32 mouse cellular contexts compared by ENCODE assay signal in genomic region chr1:87198119-87199065, GRCm38 (mm10). TPM values are rescaled to one million over a fixed set of nuclear protein-coding genes. Genes with fewer than 3 reads are reported as not detected.
A peak's percentile ranks its signal among the peaks of the same experiment; 100 is the strongest.
DNase-seq lines count a peak whose midpoint lies in the region; ATAC-seq lines count a peak whose summit lies in the region.
"Had no signal": no experiment of that assay in that cellular context is flagged by ENCODE, and none has a peak within 500 bp of the region (broad histone marks: within the 10 kb centered on the region; RNA-seq: fewer than 3 reads in every experiment).

No protein-coding gene starts in this region.

- intact Hi-C loops in heart, postnatal 36 days (cut with DNase I): no loop called here

- no peaks in the 10 kb centered on the region for H3K4me1 ChIP-seq in heart, embryonic 11.5 days (ENCODE audit: control insufficient read depth, insufficient read depth, low read length)
- peaks cover 10% of the 10 kb centered on the region for H3K4me1 ChIP-seq in kidney, embryonic 15.5 days
- no peaks in the 10 kb centered on the region for H3K4me1 ChIP-seq in intestine, embryonic 15.5 days (replicated peaks)
- no peaks in the 10 kb centered on the region for H3K4me1 ChIP-seq in liver, embryonic 12.5 days
- H3K4me1 ChIP-seq: embryonic facial prominence, embryonic 15.5 days; forebrain, embryonic 15.5 days; limb, embryonic 15.5 days; lung, embryonic 15.5 days; midbrain, embryonic 15.5 days; stomach, embryonic 15.5 days had no signal

- H3K4me2 ChIP-seq in heart, embryonic 11.5 days: no peak overlapping the region
- no peak overlapping the region for H3K4me2 ChIP-seq in kidney, embryonic 15.5 days
- H3K4me2 ChIP-seq in intestine, embryonic 15.5 days (replicated peaks): no peak overlapping the region
- H3K4me2 ChIP-seq in liver, embryonic 12.5 days: no peak overlapping the region
- H3K4me2 ChIP-seq: embryonic facial prominence, embryonic 15.5 days; forebrain, embryonic 15.5 days; hindbrain, embryonic 14.5 days; limb, embryonic 15.5 days; lung, embryonic 15.5 days; midbrain, embryonic 15.5 days; stomach, embryonic 15.5 days had no signal

- H3K27me3 ChIP-seq in heart, embryonic 11.5 days (ENCODE audit: control insufficient read depth, insufficient read depth, low read length): no peaks in the 10 kb centered on the region
- 0 out of 2 replicates have a peak, but pooled peaks cover 9% of the 10 kb centered on the region for H3K27me3 ChIP-seq in kidney, embryonic 15.5 days
- no peaks in the 10 kb centered on the region for H3K27me3 ChIP-seq in intestine, embryonic 15.5 days (replicated peaks)
- H3K27me3 ChIP-seq in liver, embryonic 12.5 days (replicated peaks): peaks cover 22% of the 10 kb centered on the region
- H3K27me3 ChIP-seq: embryonic facial prominence, embryonic 15.5 days; forebrain, embryonic 15.5 days; lung, embryonic 15.5 days; midbrain, embryonic 15.5 days; stomach, embryonic 15.5 days had no signal

- no peak for DNase-seq in heart, postnatal 36 days
- no peak for DNase-seq in kidney, adult 9 months
- DNase-seq in lung, postnatal 14 days: no peak
- DNase-seq: adrenal gland, postnatal 14 days; cerebellum, adult 8-10 months; cerebellum, postnatal 36 days; embryo, embryonic 11 days; gastrocnemius, postnatal 10 days; heart, postnatal 14 days; kidney, postnatal 14 days; thymus, adult 18-20 months; thymus, postnatal 4 days had no signal

- no peak overlapping the region for H3K9ac ChIP-seq in heart, embryonic 11.5 days (ENCODE audit: low read depth, low read length)
- no peak overlapping the region for H3K9ac ChIP-seq in kidney, embryonic 15.5 days
- H3K9ac ChIP-seq in intestine, embryonic 15.5 days: no peak overlapping the region
- H3K9ac ChIP-seq in liver, embryonic 12.5 days: no peak overlapping the region
- H3K9ac ChIP-seq: embryonic facial prominence, embryonic 15.5 days; forebrain, embryonic 15.5 days; hindbrain, embryonic 14.5 days; limb, embryonic 15.5 days; lung, embryonic 15.5 days; midbrain, embryonic 15.5 days; stomach, embryonic 15.5 days had no signal

- H3K4me3 ChIP-seq in heart, embryonic 11.5 days (ENCODE audit: low read depth, low read length): no peak overlapping the region
- no peak overlapping the region for H3K4me3 ChIP-seq in kidney, embryonic 15.5 days (replicated peaks)
- no peak overlapping the region for H3K4me3 ChIP-seq in intestine, embryonic 15.5 days (replicated peaks)
- H3K4me3 ChIP-seq in liver, embryonic 12.5 days: no peak overlapping the region
- H3K4me3 ChIP-seq: embryonic facial prominence, embryonic 15.5 days; forebrain, embryonic 15.5 days; layer of hippocampus, adult 2 months; limb, embryonic 15.5 days; lung, embryonic 15.5 days; midbrain, embryonic 15.5 days; stomach, embryonic 15.5 days had no signal

- H3K36me3 ChIP-seq in heart, embryonic 11.5 days (ENCODE audit: control insufficient read depth, insufficient read depth, low read length): no peaks in the 10 kb centered on the region
- H3K36me3 ChIP-seq in kidney, embryonic 15.5 days: no peaks in the 10 kb centered on the region
- H3K36me3 ChIP-seq in intestine, embryonic 15.5 days: no peaks in the 10 kb centered on the region
- no peaks in the 10 kb centered on the region for H3K36me3 ChIP-seq in liver, embryonic 12.5 days
- H3K36me3 ChIP-seq: embryonic facial prominence, embryonic 15.5 days; forebrain, embryonic 15.5 days; limb, embryonic 15.5 days; lung, embryonic 15.5 days; midbrain, embryonic 15.5 days; stomach, embryonic 15.5 days had no signal

- 61% methylated on average over 12 of the region's 12 CpGs for WGBS in heart, embryonic 11.5 days (ENCODE audit: insufficient replicate concordance)
- 63% methylated on average over 12 of the region's 12 CpGs for WGBS in kidney, embryonic 15.5 days
- 76% methylated on average over 12 of the region's 12 CpGs for WGBS in intestine, embryonic 15.5 days
- 63% methylated on average over 12 of the region's 12 CpGs for WGBS in liver, embryonic 12.5 days (ENCODE audit: insufficient replicate concordance)

- H3K9me3 ChIP-seq in heart, embryonic 11.5 days (replicated peaks; ENCODE audit: control insufficient read depth, low read length): no peaks in the 10 kb centered on the region
- no peaks in the 10 kb centered on the region for H3K9me3 ChIP-seq in kidney, embryonic 15.5 days (replicated peaks)
- no peaks in the 10 kb centered on the region for H3K9me3 ChIP-seq in intestine, embryonic 15.5 days
- H3K9me3 ChIP-seq in liver, embryonic 12.5 days (replicated peaks): no peaks in the 10 kb centered on the region
- H3K9me3 ChIP-seq: embryonic facial prominence, embryonic 15.5 days; forebrain, embryonic 15.5 days; limb, embryonic 15.5 days; lung, embryonic 15.5 days; midbrain, embryonic 15.5 days; stomach, embryonic 15.5 days had no signal

- ATAC-seq in heart, embryonic 11.5 days (replicated peaks; ENCODE audit: insufficient number of reproducible peaks, low FRiP score, low TSS enrichment): no peak
- ATAC-seq in kidney, embryonic 15.5 days (replicated peaks; ENCODE audit: low FRiP score): peak; percentile 61
- ATAC-seq in intestine, embryonic 15.5 days: peak; percentile 71; the same call in 1 of the 2 replicates
- ATAC-seq in liver, embryonic 12.5 days: 0 out of 2 replicates have a peak, but pooled peaks have one; percentile 21
- no peak for ATAC-seq in erythroid progenitor cell, adult 5-6 weeks (replicated peaks; ENCODE audit: low FRiP score, poor library complexity, severe bottlenecking)
- ATAC-seq: CD4-positive, CD25-positive, alpha-beta regulatory T cell, adult 4 months; forebrain, embryonic 15.5 days; inflammation-experienced regulatory T-cells, adult 6 months; midbrain, embryonic 15.5 days had no signal

- H3K27ac ChIP-seq in heart, embryonic 11.5 days (ENCODE audit: low read depth, low read length): 0 out of 2 replicates have a peak overlapping the region, but pooled peaks have one; percentile 51
- no peak overlapping the region for H3K27ac ChIP-seq in kidney, embryonic 15.5 days
- H3K27ac ChIP-seq in intestine, embryonic 15.5 days: no peak overlapping the region
- H3K27ac ChIP-seq in liver, embryonic 12.5 days: no peak overlapping the region
- H3K27ac ChIP-seq: embryonic facial prominence, embryonic 15.5 days; forebrain, embryonic 15.5 days; hindbrain, embryonic 14.5 days; layer of hippocampus, adult 2 months; limb, embryonic 15.5 days; lung, embryonic 15.5 days; macrophage; midbrain, embryonic 15.5 days; stomach, embryonic 15.5 days had no signal

RNA-seq across cellular contexts. Expression of gene Chrng, which starts 6.1 kb away (rescaled TPM):
- polyA plus RNA-seq in heart, embryonic 11.5 days (2014; fragmentation: Nextera tagmentation; extraction: Ambion mirVana): 0.93 and 1.5 TPM in 2 replicates
- not detected for total RNA-seq in heart, postnatal 36 days (2021)
- 2.0 and 4.3 TPM in 2 replicates for polyA plus RNA-seq in kidney, embryonic 15.5 days (2015; fragmentation: Nextera tagmentation; extraction: Ambion mirVana)
- polyA plus RNA-seq in intestine, embryonic 15.5 days (2015; fragmentation: Nextera tagmentation; extraction: Ambion mirVana): 0.18 TPM in 1 of 2 replicates, not detected in the other
- 0.52 and 0.54 TPM in 2 replicates for polyA plus RNA-seq in liver, embryonic 12.5 days (2016; fragmentation: Nextera tagmentation; extraction: Ambion mirVana)
- not detected in 2 replicates for total RNA-seq in erythroid progenitor cell, adult 5-6 weeks (2015; ENCODE audit: low replicate concordance)
- not detected in 2 replicates for total RNA-seq in erythroid progenitor cell, adult 5-6 weeks (2017; ENCODE audit: low replicate concordance)
- total RNA-seq: adrenal gland, postnatal 14 days; heart, postnatal 14 days; layer of hippocampus, adult 2 months; layer of hippocampus, postnatal 25 days; left cerebral cortex, postnatal 10 days had no signal
- polyA plus RNA-seq: forebrain, embryonic 15.5 days; hindbrain, embryonic 14.5 days; midbrain, embryonic 15.5 days; neural tube, embryonic 14.5 days had no signal

RNA-seq across cellular contexts. Expression of gene Chrnd, which starts 8.0 kb away (rescaled TPM):
- not detected in 2 replicates for polyA plus RNA-seq in heart, embryonic 11.5 days (2014; fragmentation: Nextera tagmentation; extraction: Ambion mirVana)
- total RNA-seq in heart, postnatal 36 days (2021): not detected
- polyA plus RNA-seq in kidney, embryonic 15.5 days (2015; fragmentation: Nextera tagmentation; extraction: Ambion mirVana): 1.1 and 1.6 TPM in 2 replicates
- polyA plus RNA-seq in intestine, embryonic 15.5 days (2015; fragmentation: Nextera tagmentation; extraction: Ambion mirVana): not detected in 2 replicates
- 0.07 TPM in 1 of 2 replicates, not detected in the other for polyA plus RNA-seq in liver, embryonic 12.5 days (2016; fragmentation: Nextera tagmentation; extraction: Ambion mirVana)
- total RNA-seq in erythroid progenitor cell, adult 5-6 weeks (2015; ENCODE audit: low replicate concordance): not detected in 2 replicates
- total RNA-seq in erythroid progenitor cell, adult 5-6 weeks (2017; ENCODE audit: low replicate concordance): not detected in 2 replicates
- total RNA-seq: adrenal gland, postnatal 14 days; granulocyte monocyte progenitor cell, adult 5-6 weeks; heart, postnatal 14 days; layer of hippocampus, adult 2 months; layer of hippocampus, postnatal 25 days; left cerebral cortex, postnatal 10 days had no signal
- polyA plus RNA-seq: CD4-positive, CD25-positive, alpha-beta regulatory T cell, adult 4 months; forebrain, embryonic 15.5 days; hindbrain, embryonic 14.5 days; inflammation-experienced regulatory T-cells, adult 6 months; macrophage; midbrain, embryonic 15.5 days; neural tube, embryonic 14.5 days had no signal

RNA-seq across cellular contexts. Expression of gene Prss56, which starts 15.3 kb away (rescaled TPM):
- polyA plus RNA-seq in heart, embryonic 11.5 days (2014; fragmentation: Nextera tagmentation; extraction: Ambion mirVana): not detected in 2 replicates
- not detected for total RNA-seq in heart, postnatal 36 days (2021)
- polyA plus RNA-seq in kidney, embryonic 15.5 days (2015; fragmentation: Nextera tagmentation; extraction: Ambion mirVana): 0.09 TPM in 1 of 2 replicates, not detected in the other
- polyA plus RNA-seq in intestine, embryonic 15.5 days (2015; fragmentation: Nextera tagmentation; extraction: Ambion mirVana): not detected in 2 replicates
- polyA plus RNA-seq in liver, embryonic 12.5 days (2016; fragmentation: Nextera tagmentation; extraction: Ambion mirVana): not detected in 2 replicates
- total RNA-seq in erythroid progenitor cell, adult 5-6 weeks (2015; ENCODE audit: low replicate concordance): not detected in 2 replicates
- not detected in 2 replicates for total RNA-seq in erythroid progenitor cell, adult 5-6 weeks (2017; ENCODE audit: low replicate concordance)
- total RNA-seq: adrenal gland, postnatal 14 days; gastrocnemius, postnatal 10 days; granulocyte monocyte progenitor cell, adult 5-6 weeks; heart, postnatal 14 days had no signal
- polyA plus RNA-seq: CD4-positive, CD25-positive, alpha-beta regulatory T cell, adult 4 months; inflammation-experienced regulatory T-cells, adult 6 months; lung, embryonic 15.5 days; macrophage; midbrain, embryonic 15.5 days; stomach, embryonic 15.5 days had no signal

RNA-seq across cellular contexts. Expression of gene Eif4e2, which starts 15.3 kb away (rescaled TPM):
- 121 and 128 TPM in 2 replicates for polyA plus RNA-seq in heart, embryonic 11.5 days (2014; fragmentation: Nextera tagmentation; extraction: Ambion mirVana)
- total RNA-seq in heart, postnatal 36 days (2021): 10 to 100 TPM; 42.9 to 50.8 TPM
- 164 and 168 TPM in 2 replicates for polyA plus RNA-seq in kidney, embryonic 15.5 days (2015; fragmentation: Nextera tagmentation; extraction: Ambion mirVana)
- 169 and 170 TPM in 2 replicates for polyA plus RNA-seq in intestine, embryonic 15.5 days (2015; fragmentation: Nextera tagmentation; extraction: Ambion mirVana)
- polyA plus RNA-seq in liver, embryonic 12.5 days (2016; fragmentation: Nextera tagmentation; extraction: Ambion mirVana): 114 and 117 TPM in 2 replicates
- 37.8 and 49.9 TPM in 2 replicates for total RNA-seq in erythroid progenitor cell, adult 5-6 weeks (2015; ENCODE audit: low replicate concordance)
- total RNA-seq in erythroid progenitor cell, adult 5-6 weeks (2017; ENCODE audit: low replicate concordance): 22.8 and 29.3 TPM in 2 replicates

RNA-seq across cellular contexts. Expression of gene Ecel1, which starts 42.1 kb away (rescaled TPM):
- polyA plus RNA-seq in heart, embryonic 11.5 days (2014; fragmentation: Nextera tagmentation; extraction: Ambion mirVana): not detected in 2 replicates
- total RNA-seq in heart, postnatal 36 days (2021): not detected
- polyA plus RNA-seq in kidney, embryonic 15.5 days (2015; fragmentation: Nextera tagmentation; extraction: Ambion mirVana): 1.3 and 3.8 TPM in 2 replicates
- 2.4 and 2.5 TPM in 2 replicates for polyA plus RNA-seq in intestine, embryonic 15.5 days (2015; fragmentation: Nextera tagmentation; extraction: Ambion mirVana)
- 0.12 and 0.35 TPM in 2 replicates for polyA plus RNA-seq in liver, embryonic 12.5 days (2016; fragmentation: Nextera tagmentation; extraction: Ambion mirVana)
- not detected in 2 replicates for total RNA-seq in erythroid progenitor cell, adult 5-6 weeks (2015; ENCODE audit: low replicate concordance)
- not detected in 2 replicates for total RNA-seq in erythroid progenitor cell, adult 5-6 weeks (2017; ENCODE audit: low replicate concordance)
- total RNA-seq: granulocyte monocyte progenitor cell, adult 5-6 weeks; heart, postnatal 14 days had no signal
- polyA plus RNA-seq: macrophage had no signal

Comparison
In these comparisons a context has a peak if more than half of its experiments do, and no peak if none do; other contexts are left out.
1. ATAC-seq: peak in kidney, embryonic 15.5 days (single experiment), intestine, embryonic 15.5 days (single experiment) and liver, embryonic 12.5 days (single experiment); none in heart, embryonic 11.5 days (single experiment) and erythroid progenitor cell, adult 5-6 weeks (single experiment).